18 mouse cellular contexts compared by ENCODE assay signal in the genomic region with DNA sequence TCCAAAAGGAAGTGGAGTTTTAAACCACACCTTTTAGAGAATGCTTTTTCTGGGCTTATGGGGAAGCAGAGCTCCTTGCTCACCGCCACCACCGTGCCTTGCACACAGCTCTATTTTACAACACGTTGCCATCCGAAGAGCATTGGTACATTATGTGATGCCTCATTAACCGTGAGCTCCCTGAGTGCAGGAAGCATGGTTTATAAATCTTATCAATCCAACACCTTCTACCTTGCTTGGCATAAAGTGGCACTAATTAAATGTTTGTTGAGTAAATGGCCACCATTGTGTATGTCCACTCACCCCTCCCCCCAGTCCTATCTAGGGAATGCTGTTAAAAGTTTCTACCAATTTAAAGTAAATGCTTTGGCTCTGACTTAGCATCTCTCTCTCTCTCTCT.
"Had no signal": no experiment of that assay in that cellular context is flagged by ENCODE, and none has a peak within 500 bp of the region (broad histone marks: within the 10 kb centered on the region; RNA-seq: fewer than 3 reads in every experiment).

No protein-coding gene starts in this region.

- DNase-seq: lung, adult 18-20 months; lung, embryonic 14.5 days; lung, postnatal 10 days; lung, postnatal 4 days; midbrain, embryonic 14.5 days; right cerebral cortex, adult 18-20 months; right cerebral cortex, postnatal 25 days; right cerebral cortex, postnatal 4 days; spleen, adult 18-20 months; thymus, adult 18-20 months; thymus, postnatal 14 days; thymus, postnatal 36 days had no signal

- H3K4me3 ChIP-seq: midbrain, embryonic 10.5 days; midbrain, embryonic 12.5 days; myocyte; neural tube, embryonic 13.5 days; neural tube, embryonic 15.5 days had no signal

- ATAC-seq: midbrain, embryonic 16.5 days had no signal

- H3K27me3 ChIP-seq: neural tube, embryonic 13.5 days; neural tube, embryonic 15.5 days had no signal

- H3K4me2 ChIP-seq: lung, embryonic 14.5 days; midbrain, embryonic 12.5 days; neural tube, embryonic 13.5 days; neural tube, embryonic 15.5 days had no signal

- H3K27ac ChIP-seq: midbrain, embryonic 10.5 days; midbrain, embryonic 12.5 days; neural tube, embryonic 13.5 days; neural tube, embryonic 15.5 days had no signal

- H3K36me3 ChIP-seq: midbrain, embryonic 10.5 days; midbrain, embryonic 12.5 days; neural tube, embryonic 13.5 days; neural tube, embryonic 15.5 days had no signal

- H3K9ac ChIP-seq: lung, embryonic 14.5 days; midbrain, embryonic 12.5 days; neural tube, embryonic 13.5 days; neural tube, embryonic 15.5 days had no signal

- H3K4me1 ChIP-seq: neural tube, embryonic 15.5 days had no signal

- H3K9me3 ChIP-seq: midbrain, embryonic 10.5 days; midbrain, embryonic 12.5 days; neural tube, embryonic 13.5 days; neural tube, embryonic 15.5 days had no signal
